Mouse (Mus musculus) activated CD4-positive, CD25-positive, alpha-beta regulatory T cell (primary cell): ENCODE results near the gene A3galt2. TPM values are rescaled to one million over a fixed set of nuclear protein-coding genes. Genes with fewer than 3 reads are reported as not detected.

Experiments used
- polyA plus RNA-seq, 2 experiments: library from polyadenylated mRNA; unstranded; fragments of 100-300 nt; shearing (Covaris generic); gene quantifications; one replicate each; pipeline ENCODE4 v1.2.1; 2017

A3galt2 gene
- under 1 TPM; 0.05 to 0.06 TPM for polyA plus RNA-seq

GRCm38 (mm10) chr4:128755064-128755463 lies at the start of gene A3galt2:
Gene A3galt2, plus strand, starts transcription at chr4:128755364.

GRCm38 (mm10) chr4:128806043-128806826 lies 51.1 kb downstream of the A3galt2 start, which contains the start of gene Zfp362:
Gene Zfp362, minus strand, starts transcription at chr4:128806045.

Other genes with a start within 250 kb of the A3galt2 start
- gene Zscan20, start 145.3 kb upstream of the A3galt2 start, polyA plus RNA-seq = 1 to 10 TPM; 6.7 to 8.2 TPM
- gene Tlr12, start 136.7 kb upstream of the A3galt2 start, polyA plus RNA-seq = 1 to 10 TPM; 1.9 to 2.8 TPM
- 100 to 1,000 TPM in 1 of 2 experiments, 10 to 100 TPM in 1; 86.7 to 107 TPM for gene Phc2, start 100.7 kb upstream of the A3galt2 start, polyA plus RNA-seq
- gene Zfp362, start 50.7 kb downstream of the A3galt2 start, polyA plus RNA-seq = 10 to 100 TPM; 31.8 to 34.8 TPM
- gene Trim62, start 128.2 kb downstream of the A3galt2 start, polyA plus RNA-seq = 10 to 100 TPM in 1 of 2 experiments, 1 to 10 TPM in 1; 9.3 to 14.9 TPM
- 1 to 10 TPM in 1 of 2 experiments, under 1 TPM in 1; 0.79 to 1.9 TPM for gene Azin2, start 207.1 kb downstream of the A3galt2 start, polyA plus RNA-seq
- 100 to 1,000 TPM; 139 to 163 TPM for gene Ak2, start 236.6 kb downstream of the A3galt2 start, polyA plus RNA-seq